In genomic region chr17:78570469-78570868, GRCm38 (mm10) we compare ENCODE assay signal across 23 mouse cellular contexts.
DNase-seq lines count a peak whose midpoint lies in the region; ATAC-seq and TF ChIP-seq lines count a peak whose summit lies in the region.
"Had no signal": no experiment of that assay in that cellular context is flagged by ENCODE, and none has a peak within 500 bp of the region (broad histone marks: within the 10 kb centered on the region; RNA-seq: fewer than 3 reads in every experiment).

No protein-coding gene starts in this region.

- TF ChIP-seq RAD21 in MEL (IDR thresholded peaks at IDR 0.05; ENCODE audit: low read depth, low read length) = no peak

- no peak overlapping the region for H3K4me3 ChIP-seq in heart, embryonic 10.5 days
- no peak overlapping the region for H3K4me3 ChIP-seq in MEL (ENCODE audit: control insufficient read depth in 1 of 2, insufficient read depth in 1 of 2, low read depth in 2 of 2, low read length in 2 of 2)
- H3K4me3 ChIP-seq in liver, embryonic 11.5 days (ENCODE audit: low read depth, low read length) = no peak overlapping the region
- no peak overlapping the region for H3K4me3 ChIP-seq in forebrain, embryonic 14.5 days (ENCODE audit: low read depth, low read length)
- H3K4me3 ChIP-seq: forebrain, embryonic 10.5 days; hindbrain, embryonic 13.5 days; limb, embryonic 10.5 days; midbrain, embryonic 13.5 days had no signal

- peak overlapping the region; percentile 9; the same call in 1 of the 2 replicates for H3K27ac ChIP-seq in heart, embryonic 10.5 days
- H3K27ac ChIP-seq in MEL (ENCODE audit: control insufficient read depth, low read depth, low read length) = no peak overlapping the region
- no peak overlapping the region for H3K27ac ChIP-seq in liver, embryonic 11.5 days (ENCODE audit: low read depth, low read length)
- H3K27ac ChIP-seq in forebrain, embryonic 14.5 days (ENCODE audit: low read depth, low read length) = no peak overlapping the region
- H3K27ac ChIP-seq: forebrain, embryonic 10.5 days; hindbrain, embryonic 13.5 days; limb, embryonic 10.5 days; midbrain, embryonic 13.5 days had no signal

- TF ChIP-seq EP300 in MEL (IDR thresholded peaks at IDR 0.05; ENCODE audit: low read depth in 1 of 2, low read length in 2 of 2) = no peak

- 13% methylated on average over 6 of the region's 6 CpGs for WGBS in heart, embryonic 10.5 days
- 21% methylated on average over 6 of the region's 6 CpGs for WGBS in liver, embryonic 11.5 days
- WGBS in forebrain, embryonic 14.5 days = 90% methylated on average over 6 of the region's 6 CpGs

- no peaks in the 10 kb centered on the region for H3K27me3 ChIP-seq in heart, embryonic 10.5 days (ENCODE audit: insufficient read depth, poor library complexity, severe bottlenecking)
- H3K27me3 ChIP-seq in MEL (ENCODE audit: control insufficient read depth in 1 of 2, insufficient read depth in 2 of 2, low read length in 2 of 2) = 0 out of 4 replicates have a peak, but pooled peaks cover 0 to 2% of the 10 kb centered on the region in 2 experiments
- H3K27me3 ChIP-seq in liver, embryonic 11.5 days (replicated peaks; ENCODE audit: control insufficient read depth, insufficient read depth, low read length) = no peaks in the 10 kb centered on the region
- no peaks in the 10 kb centered on the region for H3K27me3 ChIP-seq in forebrain, embryonic 14.5 days (replicated peaks; ENCODE audit: control insufficient read depth, insufficient read depth, low read length)
- H3K27me3 ChIP-seq: hindbrain, embryonic 13.5 days; midbrain, embryonic 13.5 days had no signal

- peaks cover 16% of the 10 kb centered on the region for H3K4me1 ChIP-seq in heart, embryonic 10.5 days
- H3K4me1 ChIP-seq in MEL (ENCODE audit: control insufficient read depth in 1 of 2, insufficient read depth in 2 of 2, low read length in 2 of 2) = no peaks in the 10 kb centered on the region; a peak in 1 of 4 replicates
- peaks cover 10% of the 10 kb centered on the region; the same call in 1 of the 2 replicates for H3K4me1 ChIP-seq in liver, embryonic 11.5 days (replicated peaks; ENCODE audit: control insufficient read depth, insufficient read depth, low read length)
- H3K4me1 ChIP-seq in forebrain, embryonic 14.5 days (ENCODE audit: control insufficient read depth, insufficient read depth, low read length) = no peaks in the 10 kb centered on the region
- H3K4me1 ChIP-seq: forebrain, embryonic 10.5 days; hindbrain, embryonic 13.5 days; limb, embryonic 10.5 days; midbrain, embryonic 13.5 days had no signal

- ATAC-seq in liver, embryonic 11.5 days (replicated peaks; ENCODE audit: low FRiP score) = peak; percentile 84
- ATAC-seq in megakaryocyte progenitor cell, adult 5-6 weeks (replicated peaks; ENCODE audit: poor library complexity) = peak; percentile 55
- no peak for ATAC-seq in forebrain, embryonic 14.5 days
- ATAC-seq: CD4-positive, CD25-positive, alpha-beta regulatory T cell, adult 4 months; lung, postnatal 0 days; midbrain, embryonic 13.5 days had no signal

- no peaks in the 10 kb centered on the region for H3K79me2 ChIP-seq in MEL (ENCODE audit: control insufficient read depth, insufficient read depth, low read length, poor library complexity)

- TF ChIP-seq POLR2A in MEL (IDR thresholded peaks at IDR 0.05; ENCODE audit: control insufficient read depth in 1 of 2, insufficient read depth in 1 of 2, low read depth in 1 of 2, low read length in 2 of 2, poor library complexity in 1 of 2) = no peak

- no peak overlapping the region for H3K4me2 ChIP-seq in liver, embryonic 11.5 days
- no peak overlapping the region for H3K4me2 ChIP-seq in forebrain, embryonic 14.5 days (ENCODE audit: low read length)
- H3K4me2 ChIP-seq: hindbrain, embryonic 13.5 days; midbrain, embryonic 13.5 days had no signal

- no peaks in the 10 kb centered on the region for H3K9me3 ChIP-seq in heart, embryonic 10.5 days
- no peaks in the 10 kb centered on the region for H3K9me3 ChIP-seq in MEL (replicated peaks; ENCODE audit: insufficient read depth, low read length)
- H3K9me3 ChIP-seq in liver, embryonic 11.5 days (ENCODE audit: control insufficient read depth, low read length) = no peaks in the 10 kb centered on the region
- H3K9me3 ChIP-seq in forebrain, embryonic 14.5 days (replicated peaks; ENCODE audit: control insufficient read depth, low read length) = no peaks in the 10 kb centered on the region
- H3K9me3 ChIP-seq: hindbrain, embryonic 13.5 days; limb, embryonic 10.5 days; midbrain, embryonic 13.5 days had no signal

- H3K9ac ChIP-seq in MEL (ENCODE audit: control insufficient read depth, low read depth, low read length, poor library complexity, severe bottlenecking) = no peak overlapping the region
- no peak overlapping the region for H3K9ac ChIP-seq in liver, embryonic 11.5 days (ENCODE audit: low read depth, low read length)
- H3K9ac ChIP-seq in forebrain, embryonic 14.5 days (ENCODE audit: low read length) = no peak overlapping the region
- H3K9ac ChIP-seq: hindbrain, embryonic 13.5 days; midbrain, embryonic 13.5 days had no signal

- DNase-seq in heart, embryonic 10.5 days (ENCODE audit: low spot score) = peak; percentile 91
- DNase-seq in heart, adult 11 months = no peak
- DNase-seq in MEL (ENCODE audit: low read depth, low spot score) = peak; percentile 14
- peak; percentile 44 for DNase-seq in liver, embryonic 11.5 days (ENCODE audit: low spot score)
- DNase-seq in right cerebral cortex, postnatal 36 days (ENCODE audit: low spot score in 2 of 2) = no peak
- DNase-seq in forebrain, embryonic 14.5 days (ENCODE audit: low spot score) = no peak
- DNase-seq in urinary bladder, adult 2 months (ENCODE audit: low spot score) = no peak
- DNase-seq: adrenal gland, postnatal 36 days; cerebellum, adult 9-10 months; gastrocnemius, postnatal 25 days; heart, postnatal 14 days; kidney, adult 8-10 months; kidney, postnatal 10 days; retina, postnatal 1 day; right cerebral cortex, postnatal 4 days; thymus, postnatal 4 days had no signal

- TF ChIP-seq CTCF in MEL (IDR thresholded peaks at IDR 0.05 in 2 of 3, conservative IDR thresholded peaks at IDR 0.05 in 1 of 3; ENCODE audit: control insufficient read depth in 1 of 3, insufficient read depth in 1 of 3, low read depth in 2 of 3, low read length in 3 of 3, poor library complexity in 1 of 3, severe bottlenecking in 1 of 3) = no peak

- no peaks in the 10 kb centered on the region for H3K36me3 ChIP-seq in heart, embryonic 10.5 days
- no peaks in the 10 kb centered on the region for H3K36me3 ChIP-seq in MEL (ENCODE audit: control insufficient read depth in 1 of 2, insufficient read depth in 2 of 2, low read length in 2 of 2)
- no peaks in the 10 kb centered on the region for H3K36me3 ChIP-seq in liver, embryonic 11.5 days (ENCODE audit: control insufficient read depth, insufficient read depth, low read length)
- H3K36me3 ChIP-seq in forebrain, embryonic 14.5 days (ENCODE audit: control insufficient read depth, insufficient read depth, low read length) = no peaks in the 10 kb centered on the region
- H3K36me3 ChIP-seq: forebrain, embryonic 10.5 days; hindbrain, embryonic 13.5 days; limb, embryonic 10.5 days; midbrain, embryonic 13.5 days had no signal

TF ChIP-seq in MEL, 35 proteins besides CTCF, POLR2A, EP300 and RAD21:
- TF ChIP-seq BHLHE40 (IDR thresholded peaks at IDR 0.05; ENCODE audit: borderline replicate concordance, low read depth, low read length) = no peak
- TF ChIP-seq MAZ (IDR thresholded peaks at IDR 0.05; ENCODE audit: low read depth, low read length) = no peak
- TF ChIP-seq MYC (IDR thresholded peaks at IDR 0.05; ENCODE audit: low read depth, low read length) = no peak
- TF ChIP-seq ETS1 (IDR thresholded peaks at IDR 0.05; ENCODE audit: low read depth, low read length) = 0 out of 2 replicates have a peak, but pooled peaks have one; percentile 28
- no peak for TF ChIP-seq RCOR1 (IDR thresholded peaks at IDR 0.05; ENCODE audit: low read depth, low read length)
- TF ChIP-seq SMC3 (IDR thresholded peaks at IDR 0.05; ENCODE audit: low read depth, low read length) = no peak
- no peak for TF ChIP-seq MXI1 (IDR thresholded peaks at IDR 0.05; ENCODE audit: low read depth, low read length)
- no peak for TF ChIP-seq CHD1 (IDR thresholded peaks at IDR 0.05; ENCODE audit: low read depth, low read length)
- no peak for TF ChIP-seq MAFK (IDR thresholded peaks at IDR 0.05; ENCODE audit: borderline replicate concordance, low read depth, low read length)
- no peak for TF ChIP-seq POLR2AphosphoS5 (IDR thresholded peaks at IDR 0.05; ENCODE audit: borderline replicate concordance, low read depth, low read length)
- no peak for TF ChIP-seq ZC3H11A (IDR thresholded peaks at IDR 0.05; ENCODE audit: low read depth, low read length)
- TF ChIP-seq JUND (IDR thresholded peaks at IDR 0.05; ENCODE audit: low read depth, low read length) = no peak
- no peak for TF ChIP-seq NRF1 (IDR thresholded peaks at IDR 0.05; ENCODE audit: insufficient read depth, low read depth, low read length, poor library complexity, severe bottlenecking)
- peak; percentile 11; the same call in 1 of the 2 replicates for TF ChIP-seq TCF12 (IDR thresholded peaks at IDR 0.05; ENCODE audit: low read depth, low read length)
- TF ChIP-seq ZMIZ1 (IDR thresholded peaks at IDR 0.05; ENCODE audit: low read depth, low read length) = no peak

Comparison
In these comparisons a context has a peak if more than half of its experiments do, and no peak if none do; other contexts are left out.
1. DNase-seq: peak in heart, embryonic 10.5 days (single experiment), MEL (single experiment) and liver, embryonic 11.5 days (single experiment); none in heart, adult 11 months (single experiment), right cerebral cortex, postnatal 36 days (0 of 2), forebrain, embryonic 14.5 days (single experiment) and urinary bladder, adult 2 months (single experiment).